Mouse (Mus musculus): Measurements from ENCODE around the gene Nr1i2.

DNA sequence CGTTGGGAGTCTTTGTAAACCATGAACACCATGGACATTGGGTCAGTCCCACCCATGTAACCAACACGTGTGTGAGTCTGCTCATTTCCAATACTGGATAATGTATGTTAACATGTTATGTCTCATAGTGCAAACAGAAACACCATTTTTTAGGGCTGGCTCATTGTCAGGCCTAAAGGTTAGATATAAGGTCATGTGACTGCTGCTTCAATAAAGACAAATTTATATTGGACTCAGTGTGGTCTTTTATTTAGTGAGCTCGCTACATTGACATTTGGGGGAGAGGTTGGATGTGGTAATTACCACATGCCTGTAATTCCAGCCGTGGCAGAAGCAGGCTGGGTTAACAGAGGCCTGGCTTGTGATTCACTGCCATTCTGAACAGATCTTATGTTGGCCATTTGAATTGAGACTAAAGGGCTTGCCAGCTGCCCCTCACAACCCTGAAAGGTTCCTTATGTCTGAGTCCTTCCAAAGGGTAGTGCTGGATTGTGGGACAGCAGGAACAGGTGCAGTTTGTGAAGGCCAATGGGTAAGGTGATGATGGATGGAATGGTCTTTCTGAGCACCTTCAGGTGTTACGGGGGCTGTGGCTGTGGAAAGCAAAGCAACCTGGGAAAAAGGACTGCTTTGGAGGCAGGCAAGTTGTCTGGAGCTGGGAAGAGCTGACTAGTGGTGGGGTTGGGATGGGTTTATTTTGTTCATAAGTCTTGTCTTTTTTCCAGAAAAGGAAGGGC lies 48.6 kb downstream of the Nr1i2 start:
- no peak for TF ChIP-seq CTCF (IDR thresholded peaks at IDR 0.05)
- no peak for TF ChIP-seq EP300 (IDR thresholded peaks at IDR 0.05)

Data from lung, postnatal 0 days (tissue).